ENCODE assay signal across 12 mouse cellular contexts in genomic region chr3:28441545-28441944, GRCm38 (mm10).
DNase-seq lines count a peak whose midpoint lies in the region; ATAC-seq and TF ChIP-seq lines count a peak whose summit lies in the region.
"Had no signal": no experiment of that assay in that cellular context is flagged by ENCODE, and none has a peak within 500 bp of the region (broad histone marks: within the 10 kb centered on the region; RNA-seq: fewer than 3 reads in every experiment).

No protein-coding gene starts in this region.

- ATAC-seq in activated CD4-positive, CD25-positive, alpha-beta regulatory T cell, adult 4 months, result no peak

- DNase-seq in gastrocnemius, adult 2 months, result no peak
- no peak for DNase-seq in gastrocnemius, postnatal 4 days (ENCODE audit: low spot score in 2 of 2)
- peak; percentile 40 to 64 for DNase-seq in left cerebral cortex, postnatal 14 days (ENCODE audit: low spot score in 2 of 2)
- no peak for DNase-seq in left cerebral cortex, postnatal 36 days (ENCODE audit: low spot score in 2 of 2)
- peak; percentile 93 for DNase-seq in brain, adult 2 months (ENCODE audit: low read depth, low spot score)
- peak; percentile 47 for DNase-seq in cerebellum, adult 11-12 months
- DNase-seq in spleen, postnatal 14 days (ENCODE audit: low spot score in 2 of 2), result no peak
- DNase-seq: thymus, adult 18-20 months had no signal

- intact Hi-C loops in gastrocnemius, adult 2 months (cut with DNase I), result no loop called here
- intact Hi-C loops in left cerebral cortex, postnatal 14 days (cut with DNase I), result no loop called here
- intact Hi-C loops in left cerebral cortex, postnatal 36 days (cut with DNase I), result no loop called here

- no peak for TF ChIP-seq CTCF in gastrocnemius, adult 2 months (IDR thresholded peaks at IDR 0.05)

- peak overlapping the region; percentile 61 for H3K27ac ChIP-seq in gastrocnemius, adult 2 months
- H3K27ac ChIP-seq: kidney, embryonic 15.5 days; liver, embryonic 14.5 days had no signal

- H3K4me3 ChIP-seq in gastrocnemius, adult 2 months, result peak overlapping the region; percentile 0; the same call in 1 of the 2 replicates
- H3K4me3 ChIP-seq: hindbrain, embryonic 13.5 days; kidney, embryonic 15.5 days had no signal

Comparison
In these comparisons a context has a peak if more than half of its experiments do, and no peak if none do; other contexts are left out.
1. DNase-seq: peak in left cerebral cortex, postnatal 14 days (2 of 2), brain, adult 2 months (single experiment) and cerebellum, adult 11-12 months (single experiment); none in gastrocnemius, adult 2 months (single experiment), gastrocnemius, postnatal 4 days (0 of 2), left cerebral cortex, postnatal 36 days (0 of 2) and spleen, postnatal 14 days (0 of 2).